Mouse (Mus musculus) cerebellum, adult 2 months (tissue): ENCODE measurements at regions not wholly inside any gene's neighbourhood (a gene's known extent, or its start where the extent isn't known, plus 50 kb on each side); places are given as distances from the start of the nearest gene placed in this dataset.

Experiments
- CTCF ChIP-seq: fragments of 200-500 bp; IDR thresholded peaks from 2 replicates; pipeline ENCODE4 v1.5.1; 2011; ENCODE audit warnings: low read depth, mild to moderate bottlenecking, control low read depth, low read length, moderate library complexity, borderline replicate concordance; ENCODE audit not compliant: insufficient read depth
- POLR2A ChIP-seq: fragments of 200-500 bp; IDR thresholded peaks from 2 replicates; pipeline ENCODE4 v1.6.1; 2011; ENCODE audit warnings: low read length, control low read depth, borderline replicate concordance; ENCODE audit not compliant: insufficient read depth

GRCm38 (mm10) chr9:93328997-93329682 lies 787.1 kb downstream of the Plod2 start:
- TF ChIP-seq CTCF (no peak), POLR2A (no peak)
